Mouse (Mus musculus) testis, adult 2 months (tissue): ENCODE results near the gene Synpo2. TPM values are rescaled to one million over a fixed set of nuclear protein-coding genes. Genes with fewer than 3 reads are reported as not detected.

ENCODE experiments used
- H3K27ac ChIP-seq: fragments of 200-500 bp; 2 replicates; pipeline ENCODE4 v1.5.1; 2012; ENCODE audit warnings: low read depth, low read length; ENCODE audit not compliant: control insufficient read depth, insufficient read depth
- H3K27me3 ChIP-seq: fragments of 200-500 bp; 2 replicates; pipeline ENCODE4 v1.6.1; 2012; ENCODE audit warnings: mild to moderate bottlenecking, low read length, moderate library complexity; ENCODE audit not compliant: control insufficient read depth, insufficient read depth
- H3K36me3 ChIP-seq: fragments of 200-500 bp; 2 replicates; pipeline ENCODE4 v1.6.1; 2012; ENCODE audit warnings: mild to moderate bottlenecking, low read length; ENCODE audit not compliant: control insufficient read depth, insufficient read depth
- H3K4me1 ChIP-seq: fragments of 200-500 bp; 2 replicates; pipeline ENCODE4 v1.6.1; 2012; ENCODE audit warnings: low read length; ENCODE audit not compliant: control insufficient read depth, insufficient read depth
- H3K4me3 ChIP-seq: fragments of 200-500 bp; 2 replicates; pipeline ENCODE4 v1.5.1; 2012; ENCODE audit warnings: low read depth, mild to moderate bottlenecking, low read length, moderate library complexity, mixed read lengths; ENCODE audit not compliant: control insufficient read depth
- CTCF ChIP-seq: fragments of 200-500 bp; IDR thresholded peaks from 2 replicates; pipeline ENCODE4 v1.5.1; 2012; ENCODE audit warnings: low read depth, mild to moderate bottlenecking, inconsistent platforms, low read length, moderate library complexity; ENCODE audit not compliant: control insufficient read depth, insufficient read depth, insufficient replicate concordance
- POLR2A ChIP-seq: fragments of 200-500 bp; IDR thresholded peaks from 2 replicates; pipeline ENCODE4 v1.6.1; 2012; ENCODE audit warnings: low read depth, mild to moderate bottlenecking, inconsistent platforms, low read length, moderate library complexity; ENCODE audit not compliant: control insufficient read depth
- polyA plus RNA-seq: library from polyadenylated mRNA; depleted of rRNA; stranded (reverse); fragments of >200 nt; gene quantifications from 2 replicates; pipeline ENCODE4 v1.2.3, GENCODE M21; 2012

The Synpo2 gene
- polyA plus RNA-seq, 1 experiment, result 0.73 TPM

DNA sequence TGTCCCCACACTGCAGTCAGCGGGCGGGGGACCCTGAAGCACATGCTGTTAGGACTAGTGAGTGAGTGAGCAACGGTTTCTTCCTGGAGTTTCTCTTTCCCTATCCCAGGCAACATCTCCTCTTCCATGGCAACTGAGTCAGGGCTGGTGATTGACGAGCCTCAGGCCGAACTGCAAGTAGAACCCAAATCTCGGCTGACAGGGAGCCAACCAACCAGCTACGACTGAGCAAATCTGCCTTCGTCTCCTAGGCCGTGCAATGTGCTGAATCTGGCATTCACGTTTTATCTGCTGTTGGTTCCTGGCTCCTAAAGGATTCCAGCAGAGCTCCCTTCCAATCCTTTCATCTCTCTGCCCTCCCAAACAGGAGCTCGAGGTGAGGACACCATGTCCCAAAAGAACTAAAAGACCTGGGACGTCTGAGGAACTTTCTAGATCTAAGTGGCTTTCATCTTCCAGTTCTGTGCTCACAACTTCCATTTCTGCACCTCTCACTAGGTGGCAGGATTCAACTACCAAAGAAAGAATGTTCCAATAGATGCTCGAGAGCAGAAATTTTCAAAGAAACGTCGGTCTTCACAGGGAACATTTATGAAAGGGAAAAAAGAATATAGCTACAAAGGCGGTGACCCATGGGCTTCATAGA is 1.6 kb downstream of the Synpo2 start:
- no peak overlapping the region for H3K4me3 ChIP-seq
- H3K36me3 ChIP-seq, result no peaks in the 10 kb centered on the region
- peaks cover 5% of the 10 kb centered on the region for H3K4me1 ChIP-seq
- H3K27me3 ChIP-seq, result no peaks in the 10 kb centered on the region
- no peak for TF ChIP-seq POLR2A
- no peak for TF ChIP-seq CTCF
- H3K27ac ChIP-seq, result no peak overlapping the region

DNA sequence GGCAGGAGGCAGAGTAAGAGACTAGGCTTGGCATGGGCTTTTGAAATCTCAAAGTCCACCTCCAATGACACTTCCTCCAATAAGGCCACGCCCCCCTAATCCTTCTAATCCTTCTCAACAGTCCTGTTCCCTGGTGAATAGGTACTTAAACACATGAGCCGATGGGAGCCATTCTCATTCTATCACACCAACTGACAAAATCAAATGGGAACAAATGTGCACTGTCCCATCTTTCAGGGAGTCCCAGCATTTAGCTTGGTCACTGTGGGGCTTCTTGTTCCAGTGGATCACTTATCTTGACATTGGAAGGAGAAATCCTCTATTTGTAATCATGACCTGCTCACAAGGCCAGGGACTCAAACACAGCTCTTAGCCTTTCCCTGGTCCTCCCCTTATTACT is 4.3 kb downstream of the Synpo2 start:
- Histone ChIP-seq H3K36me3 (no peaks in the 10 kb centered on the region), H3K4me3 (no peak overlapping the region), H3K27ac (no peak overlapping the region), H3K27me3 (no peaks in the 10 kb centered on the region), H3K4me1 (peaks cover 5% of the 10 kb centered on the region)
- TF ChIP-seq POLR2A (no peak), CTCF (no peak)

GRCm38 (mm10) chr3:123227276-123227675 is 8.7 kb downstream of the Synpo2 start:
- TF ChIP-seq CTCF, result no peak
- no peak for TF ChIP-seq POLR2A
- H3K4me1 ChIP-seq, result no peaks in the 10 kb centered on the region
- H3K36me3 ChIP-seq, result no peaks in the 10 kb centered on the region
- no peak overlapping the region for H3K27ac ChIP-seq
- no peak overlapping the region for H3K4me3 ChIP-seq
- H3K27me3 ChIP-seq, result no peaks in the 10 kb centered on the region

DNA sequence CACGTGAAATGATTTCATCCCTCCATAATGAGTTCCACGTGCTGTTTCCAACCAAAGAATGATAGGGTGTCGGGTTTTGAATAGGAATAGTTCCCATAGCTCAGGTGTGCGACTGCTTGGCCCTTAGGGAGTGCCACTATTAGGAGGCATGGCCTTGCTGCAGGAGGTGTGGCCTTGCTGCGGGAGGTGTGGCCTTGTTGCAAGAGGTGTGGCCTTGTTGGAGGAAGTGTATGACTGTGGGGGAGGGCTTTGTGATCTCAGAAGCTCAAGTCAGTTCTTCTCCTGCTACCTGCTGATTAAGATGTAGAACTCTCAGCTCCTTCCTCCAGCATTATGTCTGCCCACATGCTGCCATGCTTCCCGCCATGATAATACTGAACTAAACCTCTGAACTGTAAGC is 17.3 kb downstream of the Synpo2 start:
- no peaks in the 10 kb centered on the region for H3K36me3 ChIP-seq
- no peak overlapping the region for H3K27ac ChIP-seq
- no peak for TF ChIP-seq CTCF
- no peak for TF ChIP-seq POLR2A
- H3K4me3 ChIP-seq, result no peak overlapping the region
- H3K27me3 ChIP-seq, result no peaks in the 10 kb centered on the region
- H3K4me1 ChIP-seq, result no peaks in the 10 kb centered on the region

DNA sequence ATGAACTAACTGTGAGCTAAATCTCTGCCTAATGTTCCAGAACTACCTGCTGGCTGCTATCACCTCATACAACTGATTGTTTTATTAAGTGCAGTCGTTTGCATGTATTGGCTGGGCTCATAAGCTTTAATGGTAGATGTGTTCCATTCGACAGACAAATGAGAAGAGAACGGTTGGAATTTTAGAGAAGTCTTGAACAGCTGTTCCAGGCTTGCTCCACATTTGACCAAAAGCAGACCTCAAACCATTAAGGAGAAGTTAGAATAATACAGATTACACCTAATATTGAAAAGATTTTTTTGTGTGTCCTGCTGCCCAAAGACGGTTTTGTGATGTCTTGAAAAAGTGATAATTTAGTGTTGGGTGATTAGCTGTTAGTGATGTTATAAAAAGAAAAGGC is 27.1 kb downstream of the Synpo2 start:
- H3K4me1 ChIP-seq, result no peaks in the 10 kb centered on the region
- H3K36me3 ChIP-seq, result no peaks in the 10 kb centered on the region
- TF ChIP-seq POLR2A (no peak), CTCF (no peak)
- no peak overlapping the region for H3K27ac ChIP-seq
- H3K27me3 ChIP-seq, result no peaks in the 10 kb centered on the region
- H3K4me3 ChIP-seq, result no peak overlapping the region

- TF ChIP-seq CTCF (no peak), POLR2A (no peak)
Observed at GRCm38 (mm10) chr3:123207386-123207785, 28.6 kb downstream of the Synpo2 start.

DNA sequence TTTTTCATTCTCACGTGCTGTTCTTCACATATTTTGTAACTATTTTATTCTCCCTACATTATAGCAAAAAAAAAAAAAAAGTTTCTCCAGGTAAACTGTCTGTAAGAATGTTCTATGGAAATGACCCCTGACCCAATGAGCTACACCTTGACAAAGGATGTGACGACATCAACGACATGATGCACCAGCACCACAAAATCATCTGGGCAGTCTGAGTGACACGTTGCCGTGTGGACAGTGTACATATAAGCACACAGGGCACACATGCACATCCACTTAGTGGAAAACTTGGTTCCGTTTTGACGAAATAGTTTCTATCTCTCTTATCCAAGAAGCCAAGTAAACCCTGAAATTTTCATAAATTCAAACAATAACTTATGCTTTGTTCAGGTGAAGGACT is 30.5 kb downstream of the Synpo2 start:
- TF ChIP-seq POLR2A (no peak), CTCF (no peak)
- Histone ChIP-seq H3K27ac (no peak overlapping the region), H3K4me3 (no peak overlapping the region), H3K27me3 (no peaks in the 10 kb centered on the region), H3K36me3 (no peaks in the 10 kb centered on the region), H3K4me1 (no peaks in the 10 kb centered on the region)

More at GRCm38 (mm10) chr3:123207386-123207785, 28.6 kb downstream of the Synpo2 start:
- Histone ChIP-seq H3K36me3 (no peaks in the 10 kb centered on the region), H3K4me3 (no peak overlapping the region), H3K4me1 (no peaks in the 10 kb centered on the region), H3K27ac (no peak overlapping the region), H3K27me3 (no peaks in the 10 kb centered on the region)

DNA sequence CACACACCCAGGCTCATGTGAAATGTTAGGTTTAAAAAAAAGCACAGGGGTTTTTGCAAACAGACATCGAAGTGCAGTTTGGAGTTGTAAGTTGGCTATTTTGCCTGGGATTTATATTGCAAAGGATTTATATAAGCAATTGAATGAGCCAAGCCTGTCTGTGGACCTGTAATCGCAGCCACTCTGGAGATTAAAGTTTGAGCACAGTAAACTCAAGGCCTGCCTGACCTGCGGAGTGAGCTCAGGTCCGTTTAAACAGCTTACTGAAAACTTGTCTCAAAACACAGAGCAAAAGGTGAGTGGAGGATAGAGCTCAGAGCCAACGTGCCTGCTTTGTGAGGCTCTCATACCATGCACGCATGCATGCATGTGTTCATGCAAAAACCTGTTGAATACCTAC is 30.9 kb downstream of the Synpo2 start:
- no peaks in the 10 kb centered on the region for H3K4me1 ChIP-seq
- H3K27me3 ChIP-seq, result no peaks in the 10 kb centered on the region
- H3K4me3 ChIP-seq, result no peak overlapping the region
- H3K36me3 ChIP-seq, result no peaks in the 10 kb centered on the region
- no peak overlapping the region for H3K27ac ChIP-seq
- no peak for TF ChIP-seq POLR2A
